Mouse (Mus musculus): Measurements from ENCODE around the gene Gm49355.

GRCm38 (mm10) chr14:12344746-12345240 is 61.0 kb downstream of the Gm49355 start:
- TF ChIP-seq CTCF (IDR thresholded peaks at IDR 0.05; ENCODE audit: borderline replicate concordance, control insufficient read depth, extremely low read depth, insufficient read depth, low read length, poor library complexity), result no peak
- no peak for TF ChIP-seq POLR2A (IDR thresholded peaks at IDR 0.05; ENCODE audit: control insufficient read depth, extremely low read depth, insufficient read depth, low read length, poor library complexity)
